Mouse (Mus musculus): ENCODE results near the gene Cdk6. TPM values are rescaled to one million over a fixed set of nuclear protein-coding genes. Genes with fewer than 3 reads are reported as not detected.

The Cdk6 gene
- polyA plus RNA-seq, 1 experiment from 2014 or later = 37.7 TPM

DNA sequence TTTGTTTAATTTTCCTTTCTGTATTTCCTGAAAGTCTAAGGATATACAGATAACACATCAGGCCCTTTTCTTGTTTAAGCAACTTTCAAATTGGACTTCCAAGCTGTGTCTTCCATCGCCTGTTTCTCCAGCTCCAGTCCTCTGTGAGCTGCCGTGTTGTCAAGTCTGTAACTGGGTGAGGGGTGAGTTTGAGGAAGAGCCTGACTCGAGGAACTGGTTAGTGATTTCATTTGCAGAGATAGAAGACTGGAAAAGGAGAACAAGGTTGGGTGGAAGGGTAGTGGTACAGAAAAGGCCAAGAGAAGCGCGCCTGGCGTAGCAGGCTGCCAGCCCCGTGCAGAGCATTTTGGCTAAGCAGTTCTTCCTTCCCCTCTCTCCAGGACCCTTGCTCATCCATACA, 120.1 kb downstream of the Cdk6 start:
- no peaks in the 10 kb centered on the region for H3K27me3 ChIP-seq (replicated peaks)
- H3K4me2 ChIP-seq = no peak overlapping the region
- no peak for ATAC-seq (ENCODE audit: insufficient read depth, low FRiP score, low read depth)
- no peaks in the 10 kb centered on the region for H3K9me3 ChIP-seq
- WGBS = 77% methylated on average over 7 of the region's 7 CpGs
- H3K9ac ChIP-seq = no peak overlapping the region
- H3K4me1 ChIP-seq = no peaks in the 10 kb centered on the region
- no peaks in the 10 kb centered on the region for H3K36me3 ChIP-seq
- H3K27ac ChIP-seq = no peak overlapping the region
- no peak overlapping the region for H3K4me3 ChIP-seq (replicated peaks)

DNA sequence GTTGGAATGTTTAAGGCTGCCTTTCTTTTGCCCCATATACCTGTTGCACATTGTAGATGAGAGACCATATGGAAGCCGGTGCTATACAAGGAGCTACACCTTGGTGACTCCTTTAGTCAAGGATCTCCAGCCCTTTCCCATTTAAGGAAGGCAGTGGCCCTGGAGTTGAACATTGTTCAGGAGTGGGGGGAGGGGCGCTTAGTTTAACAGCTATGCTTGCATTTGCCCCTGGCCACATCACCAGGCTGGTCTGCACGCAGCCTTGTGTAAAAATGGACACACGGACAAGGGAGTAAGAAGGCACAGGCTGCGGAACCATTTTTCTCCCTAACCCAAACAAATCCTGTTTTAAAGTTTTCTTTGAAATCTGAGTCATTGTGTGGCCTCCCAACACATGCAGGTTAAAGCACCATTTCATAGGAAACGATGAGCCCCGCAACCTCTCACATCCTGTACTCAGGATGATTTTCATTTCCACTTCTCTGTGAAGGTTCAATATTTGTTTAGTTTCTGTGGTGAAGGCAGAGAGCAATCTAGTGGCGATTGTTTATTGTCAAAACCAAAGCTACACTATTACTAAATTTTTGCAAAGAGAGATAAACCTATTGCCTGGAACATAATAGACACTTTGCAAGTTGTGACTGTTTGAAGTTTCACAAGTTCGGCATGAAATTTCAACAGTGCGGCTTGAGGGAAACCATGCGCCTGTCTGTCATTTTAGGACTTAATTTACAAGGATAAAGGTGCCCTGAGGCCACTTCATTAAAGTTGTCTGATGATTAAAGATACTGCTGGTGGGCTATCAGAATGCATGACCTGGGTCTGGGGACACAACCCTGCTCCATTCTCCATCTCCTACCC, 121.8 kb downstream of the Cdk6 start:
- Histone ChIP-seq H3K9me3 (no peaks in the 10 kb centered on the region), H3K4me2 (no peak overlapping the region), H3K27ac (no peak overlapping the region), H3K27me3 (replicated peaks) (no peaks in the 10 kb centered on the region), H3K9ac (no peak overlapping the region), H3K36me3 (no peaks in the 10 kb centered on the region), H3K4me3 (replicated peaks) (no peak overlapping the region), H3K4me1 (no peaks in the 10 kb centered on the region)
- ATAC-seq (ENCODE audit: insufficient read depth, low FRiP score, low read depth) = no peak
- WGBS = 47% methylated on average over 11 of the region's 11 CpGs

DNA sequence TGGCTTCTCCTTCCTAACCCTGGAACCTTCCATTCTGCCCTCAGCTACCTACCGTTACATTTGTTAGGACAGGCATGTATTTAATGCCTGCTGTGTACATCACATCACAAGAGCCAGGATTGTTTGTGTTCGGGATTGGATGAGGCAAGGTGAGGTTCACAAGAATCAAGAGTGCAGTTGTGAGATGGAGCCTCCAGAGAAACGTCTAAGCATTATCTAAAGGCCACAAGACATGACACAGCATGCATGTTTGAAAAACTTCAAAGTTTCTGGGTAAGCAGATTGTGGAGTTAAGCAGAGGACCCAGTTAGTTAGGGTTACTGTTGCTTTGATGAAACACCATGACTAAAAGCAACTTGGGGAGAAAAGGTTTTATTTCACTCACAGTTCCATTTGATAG, 122.5 kb downstream of the Cdk6 start:
- no peak overlapping the region for H3K4me3 ChIP-seq (replicated peaks)
- no peak overlapping the region for H3K27ac ChIP-seq
- no peaks in the 10 kb centered on the region for H3K36me3 ChIP-seq
- no peaks in the 10 kb centered on the region for H3K4me1 ChIP-seq
- no peak for ATAC-seq (ENCODE audit: insufficient read depth, low FRiP score, low read depth)
- no peak overlapping the region for H3K9ac ChIP-seq
- WGBS = 66% methylated on average over 3 of the region's 3 CpGs
- no peaks in the 10 kb centered on the region for H3K27me3 ChIP-seq (replicated peaks)
- H3K9me3 ChIP-seq = no peaks in the 10 kb centered on the region
- no peak overlapping the region for H3K4me2 ChIP-seq

DNA sequence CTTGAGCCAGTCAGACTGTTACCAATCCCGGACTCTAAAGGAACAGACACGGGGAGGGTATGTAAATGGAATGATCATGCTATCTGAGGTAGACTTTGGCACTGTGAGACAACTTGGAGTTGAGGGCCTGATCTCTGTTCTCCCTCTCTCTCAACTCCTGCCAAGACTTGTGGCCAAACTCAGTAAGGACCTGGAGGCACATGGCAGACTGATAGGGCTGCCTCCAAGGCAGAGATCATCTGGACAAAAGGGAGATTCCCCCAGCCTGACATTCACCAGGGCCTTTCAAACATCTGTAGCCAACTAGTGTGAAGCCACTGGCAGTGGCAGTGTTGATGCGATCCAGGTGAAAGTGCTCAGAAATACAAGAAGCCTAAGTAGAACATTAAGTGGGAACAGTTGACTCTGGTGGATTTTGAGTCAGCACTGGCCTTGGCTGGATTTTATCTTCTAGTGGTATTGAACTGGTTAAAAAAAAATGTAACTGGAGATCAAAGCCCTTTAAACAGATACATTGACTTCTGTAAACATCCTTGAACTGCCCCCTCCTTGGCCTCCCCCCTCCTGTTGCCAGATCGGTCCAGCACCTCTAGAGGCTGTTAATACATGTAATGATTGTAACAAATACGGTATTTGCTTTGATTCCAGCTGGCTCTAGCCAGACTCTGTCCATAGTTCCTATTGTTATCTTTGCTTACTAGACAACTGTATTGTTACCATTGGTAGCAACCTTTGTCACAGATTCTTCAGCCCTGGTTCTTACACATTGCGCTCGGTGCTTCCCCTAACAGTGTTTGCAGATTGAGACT, 125.0 kb downstream of the Cdk6 start:
- no peaks in the 10 kb centered on the region for H3K9me3 ChIP-seq
- no peaks in the 10 kb centered on the region for H3K4me1 ChIP-seq
- 0 out of 2 replicates have a peak, but pooled peaks have one; percentile 14 for ATAC-seq (ENCODE audit: insufficient read depth, low FRiP score, low read depth)
- H3K4me2 ChIP-seq = no peak overlapping the region
- H3K27me3 ChIP-seq (replicated peaks) = no peaks in the 10 kb centered on the region
- WGBS = 39% methylated on average over 7 of the region's 7 CpGs
- no peak overlapping the region for H3K4me3 ChIP-seq (replicated peaks)
- no peaks in the 10 kb centered on the region for H3K36me3 ChIP-seq
- H3K27ac ChIP-seq = no peak overlapping the region
- H3K9ac ChIP-seq = no peak overlapping the region

DNA sequence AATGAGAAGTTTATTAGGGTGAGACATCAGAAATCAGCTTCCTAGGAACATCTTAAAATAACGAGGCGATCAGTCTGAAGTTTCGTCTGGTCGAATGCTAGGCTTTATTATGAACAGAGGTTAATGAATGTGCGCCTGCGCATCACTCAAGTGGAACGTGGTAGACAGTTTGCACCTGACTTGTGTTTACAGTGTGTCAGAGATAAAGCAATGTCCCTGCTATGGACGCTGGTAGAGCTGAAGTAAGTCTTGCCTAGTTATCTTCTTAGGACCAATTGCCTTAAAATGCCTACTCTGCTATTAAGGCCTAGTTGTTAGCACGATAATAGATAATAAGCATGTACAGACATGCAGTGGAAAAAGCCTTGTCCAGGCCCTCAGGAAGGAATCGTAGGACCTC, 129.6 kb downstream of the Cdk6 start:
- H3K9ac ChIP-seq = no peak overlapping the region
- H3K4me1 ChIP-seq = no peaks in the 10 kb centered on the region
- no peak for ATAC-seq (ENCODE audit: insufficient read depth, low FRiP score, low read depth)
- H3K4me2 ChIP-seq = no peak overlapping the region
- no peaks in the 10 kb centered on the region for H3K36me3 ChIP-seq
- no peaks in the 10 kb centered on the region for H3K27me3 ChIP-seq (replicated peaks)
- H3K4me3 ChIP-seq (replicated peaks) = no peak overlapping the region
- WGBS = 69% methylated on average over 10 of the region's 10 CpGs
- no peak overlapping the region for H3K27ac ChIP-seq
- H3K9me3 ChIP-seq = no peaks in the 10 kb centered on the region

DNA sequence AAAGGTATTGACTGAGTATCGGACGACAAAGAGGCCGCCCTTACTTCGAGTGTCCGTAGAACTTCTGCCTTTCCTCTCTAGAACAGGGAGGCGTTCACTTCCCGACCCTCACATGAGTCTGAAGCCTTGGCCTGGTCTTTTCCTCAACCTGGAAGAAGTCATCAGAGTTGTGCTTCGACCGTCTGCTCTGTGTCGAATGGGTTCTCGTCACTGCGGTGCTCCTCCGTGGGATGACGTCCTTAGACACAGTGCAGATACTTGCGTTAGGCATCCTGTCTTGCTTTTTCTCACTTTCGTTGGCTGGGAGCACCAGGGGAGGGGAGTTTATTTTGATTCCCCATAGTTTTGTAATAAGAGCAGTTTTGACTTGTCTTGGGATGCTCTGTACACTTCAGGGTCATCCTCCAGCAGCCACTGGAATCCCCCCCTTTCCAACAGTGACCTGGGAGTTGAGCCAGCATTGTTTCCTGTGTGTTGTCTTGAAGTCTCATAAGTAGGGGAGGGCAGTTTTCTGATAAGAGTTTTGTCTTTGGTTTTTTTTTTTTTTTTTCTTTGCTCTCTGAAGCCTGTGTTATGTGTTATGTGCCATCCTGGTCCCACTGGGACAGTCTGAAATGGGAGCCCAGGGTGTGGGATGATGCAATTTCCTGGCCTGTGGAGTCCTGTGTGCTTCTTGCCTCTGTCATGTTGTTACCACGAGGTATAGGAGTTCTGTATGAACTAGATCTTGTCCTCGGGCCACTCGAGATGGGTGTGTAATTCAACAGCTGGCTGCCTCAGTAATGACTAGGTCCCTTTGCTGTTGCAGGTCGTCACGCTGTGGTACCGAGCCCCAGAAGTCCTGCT, 131.2 kb downstream of the Cdk6 start:
- Histone ChIP-seq H3K9ac (no peak overlapping the region), H3K27ac (no peak overlapping the region), H3K4me2 (no peak overlapping the region), H3K36me3 (no peaks in the 10 kb centered on the region), H3K27me3 (replicated peaks) (no peaks in the 10 kb centered on the region), H3K4me1 (no peaks in the 10 kb centered on the region), H3K9me3 (no peaks in the 10 kb centered on the region), H3K4me3 (replicated peaks) (no peak overlapping the region)
- no peak for ATAC-seq (ENCODE audit: insufficient read depth, low FRiP score, low read depth)
- 80% methylated on average over 22 of the region's 22 CpGs for WGBS

DNA sequence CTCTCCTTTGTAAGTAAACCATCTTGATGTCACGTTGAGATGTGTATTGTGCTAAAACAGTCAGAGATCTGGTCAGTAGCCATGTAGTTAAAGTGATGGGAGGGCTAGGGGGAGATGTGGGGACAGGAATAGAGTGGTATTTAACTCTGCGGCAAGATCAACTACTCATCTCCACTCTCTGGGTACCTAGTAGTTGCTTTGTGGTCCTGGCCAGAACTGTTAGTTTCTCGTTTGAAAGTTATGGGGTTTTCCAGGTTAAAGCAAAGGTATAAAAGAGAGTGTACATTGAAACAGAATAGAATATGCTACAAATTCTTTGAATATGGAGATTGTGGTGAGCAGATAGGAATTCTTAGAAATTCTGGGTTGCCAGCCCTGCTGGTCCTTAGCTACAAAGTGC, 136.4 kb downstream of the Cdk6 start:
- WGBS = 64% methylated on average over 3 of the region's 3 CpGs
- ATAC-seq (ENCODE audit: insufficient read depth, low FRiP score, low read depth) = no peak
- Histone ChIP-seq H3K27me3 (replicated peaks) (no peaks in the 10 kb centered on the region), H3K9ac (no peak overlapping the region), H3K4me3 (replicated peaks) (no peak overlapping the region), H3K4me2 (no peak overlapping the region), H3K9me3 (no peaks in the 10 kb centered on the region), H3K27ac (no peak overlapping the region), H3K36me3 (no peaks in the 10 kb centered on the region), H3K4me1 (no peaks in the 10 kb centered on the region)

DNA sequence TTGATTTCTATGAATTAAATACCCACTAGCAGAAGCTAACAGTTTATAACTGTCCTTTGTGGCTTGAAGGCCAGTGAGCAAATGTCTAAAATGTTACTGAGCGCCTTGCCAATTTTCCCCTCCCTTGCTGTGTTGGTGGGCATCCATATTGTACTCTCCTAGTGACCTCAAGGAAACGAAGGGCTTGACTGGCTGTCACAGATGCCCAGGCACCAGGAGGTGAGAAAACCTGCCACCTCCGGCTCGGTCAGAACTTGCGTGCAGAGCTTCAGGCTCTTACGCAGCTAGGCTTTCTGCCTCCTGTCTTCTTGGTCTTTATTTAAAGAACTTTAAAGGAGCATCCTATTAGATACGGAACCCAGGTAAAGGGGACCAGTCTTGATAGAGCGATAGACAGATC, 136.9 kb downstream of the Cdk6 start:
- WGBS = 92% methylated on average over 8 of the region's 8 CpGs
- H3K4me2 ChIP-seq = no peak overlapping the region
- H3K27me3 ChIP-seq (replicated peaks) = no peaks in the 10 kb centered on the region
- H3K4me3 ChIP-seq (replicated peaks) = no peak overlapping the region
- ATAC-seq (ENCODE audit: insufficient read depth, low FRiP score, low read depth) = no peak
- no peaks in the 10 kb centered on the region for H3K4me1 ChIP-seq
- no peaks in the 10 kb centered on the region for H3K9me3 ChIP-seq
- H3K36me3 ChIP-seq = no peaks in the 10 kb centered on the region
- no peak overlapping the region for H3K27ac ChIP-seq
- no peak overlapping the region for H3K9ac ChIP-seq

DNA sequence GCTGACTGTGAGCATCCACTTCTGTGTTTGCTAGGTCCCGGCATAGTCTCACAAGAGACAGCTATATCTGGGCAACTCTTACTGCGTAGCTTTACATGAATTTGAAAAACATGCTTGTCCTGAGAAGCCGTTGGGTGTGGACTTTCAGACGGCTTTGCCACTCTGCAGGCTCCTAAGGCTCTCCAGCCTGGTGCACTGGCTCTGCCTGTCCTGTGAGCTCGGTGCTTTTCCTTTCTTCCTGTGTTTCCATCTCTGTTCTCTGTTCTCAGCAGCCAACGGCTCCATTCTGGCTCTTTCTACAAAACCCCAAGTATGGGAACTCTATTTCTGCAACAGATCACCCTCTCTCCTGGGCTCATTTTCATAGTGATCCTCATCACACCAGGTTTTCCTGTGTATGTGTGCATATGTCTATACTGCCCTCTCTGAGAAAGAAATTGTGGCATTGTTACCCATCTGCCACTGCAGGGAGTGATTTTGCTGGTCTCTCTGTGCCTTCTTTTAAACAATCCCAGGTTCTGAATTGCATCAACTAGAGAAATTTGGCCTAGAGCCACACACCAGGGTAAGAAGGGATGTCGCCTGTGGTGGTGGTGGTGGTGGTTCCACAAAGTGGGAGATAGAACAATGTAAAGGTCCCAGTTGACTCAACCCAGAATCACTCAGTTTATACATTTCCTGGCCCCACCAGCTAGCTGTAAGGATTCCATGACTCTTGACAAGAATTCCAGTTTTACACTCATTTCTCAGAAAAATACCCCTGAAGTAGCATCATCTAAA, 137.9 kb downstream of the Cdk6 start:
- Histone ChIP-seq H3K27ac (no peak overlapping the region), H3K4me1 (no peaks in the 10 kb centered on the region), H3K9me3 (no peaks in the 10 kb centered on the region), H3K4me2 (no peak overlapping the region), H3K36me3 (no peaks in the 10 kb centered on the region), H3K9ac (no peak overlapping the region), H3K27me3 (replicated peaks) (no peaks in the 10 kb centered on the region), H3K4me3 (replicated peaks) (no peak overlapping the region)
- no peak for ATAC-seq (ENCODE audit: insufficient read depth, low FRiP score, low read depth)
- 83% methylated on average over 7 of the region's 7 CpGs for WGBS

DNA sequence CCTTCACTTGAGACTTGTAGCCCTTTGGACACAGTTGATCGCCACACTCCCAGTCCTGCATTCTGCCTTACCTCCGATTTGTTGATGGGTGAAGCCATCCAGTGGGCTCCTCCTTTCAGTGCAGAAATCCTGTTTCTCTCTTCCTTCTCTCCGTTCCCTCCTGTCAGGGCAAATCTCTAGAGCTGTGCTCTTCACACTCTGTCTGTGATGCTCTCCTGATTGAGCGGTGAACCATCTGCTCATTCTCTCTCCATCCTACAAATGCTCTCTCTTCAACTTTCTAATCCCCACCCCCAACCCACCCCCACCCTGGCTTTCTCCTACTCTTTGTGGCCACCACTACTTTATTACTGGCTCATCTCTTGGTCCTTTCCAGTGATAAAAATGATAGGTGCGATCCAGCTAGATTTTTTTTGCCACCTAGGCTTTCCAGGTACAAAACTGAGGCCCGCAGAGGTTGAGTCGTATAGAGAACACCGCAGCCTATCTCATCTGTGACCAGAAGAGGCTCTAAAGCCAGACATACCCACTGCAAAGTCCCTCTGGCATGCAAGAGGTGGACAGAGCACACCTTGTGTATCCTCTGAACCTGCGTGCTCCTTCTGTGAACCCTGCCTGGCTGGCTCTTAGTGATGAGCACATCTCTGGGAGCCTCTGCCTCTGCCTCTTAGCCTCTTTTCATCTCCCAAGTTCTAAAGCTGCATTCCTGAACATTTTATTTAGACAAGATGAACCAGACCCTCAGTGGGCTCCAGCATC, 139.5 kb downstream of the Cdk6 start:
- Histone ChIP-seq H3K27ac (no peak overlapping the region), H3K27me3 (replicated peaks) (no peaks in the 10 kb centered on the region), H3K36me3 (0 out of 2 replicates have a peak, but pooled peaks cover 2% of the 10 kb centered on the region), H3K9ac (no peak overlapping the region), H3K4me3 (replicated peaks) (no peak overlapping the region), H3K9me3 (no peaks in the 10 kb centered on the region), H3K4me2 (no peak overlapping the region), H3K4me1 (no peaks in the 10 kb centered on the region)
- WGBS = 91% methylated on average over 9 of the region's 9 CpGs
- ATAC-seq (ENCODE audit: insufficient read depth, low FRiP score, low read depth) = no peak

DNA sequence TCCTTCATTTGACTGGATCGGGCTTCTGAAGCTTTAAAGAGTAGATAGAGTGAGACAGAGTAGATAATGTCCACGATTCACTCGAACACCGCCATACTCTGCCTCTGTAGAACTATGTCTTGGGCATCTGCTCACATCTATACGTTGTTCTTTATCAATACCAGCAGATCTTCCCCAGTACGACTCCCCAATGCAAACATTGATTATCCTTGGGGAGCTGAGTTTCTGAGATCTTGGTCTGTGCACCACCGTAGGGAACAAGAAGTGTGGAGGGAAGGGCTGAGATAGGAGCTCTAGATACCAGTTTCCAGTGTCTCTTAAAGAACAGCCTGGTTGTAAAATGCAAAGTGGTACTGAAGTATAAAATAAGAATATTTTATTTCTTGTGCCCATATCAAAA, 141.2 kb downstream of the Cdk6 start:
- H3K4me1 ChIP-seq = no peaks in the 10 kb centered on the region
- WGBS = 81% methylated on average over 7 of the region's 7 CpGs
- no peak overlapping the region for H3K27ac ChIP-seq
- H3K27me3 ChIP-seq (replicated peaks) = no peaks in the 10 kb centered on the region
- H3K9ac ChIP-seq = no peak overlapping the region
- H3K36me3 ChIP-seq = 0 out of 2 replicates have a peak, but pooled peaks cover 2% of the 10 kb centered on the region
- no peaks in the 10 kb centered on the region for H3K9me3 ChIP-seq
- no peak overlapping the region for H3K4me2 ChIP-seq
- H3K4me3 ChIP-seq (replicated peaks) = no peak overlapping the region
- no peak for ATAC-seq (ENCODE audit: insufficient read depth, low FRiP score, low read depth)

Data from stomach, embryonic 15.5 days (tissue).